In genomic region chr12:32870815-32871214, GRCm38 (mm10) we compare ENCODE assay signal across 27 mouse cellular contexts.
"Had no signal": no experiment of that assay in that cellular context is flagged by ENCODE, and none has a peak within 500 bp of the region (broad histone marks: within the 10 kb centered on the region; RNA-seq: fewer than 3 reads in every experiment).

No protein-coding gene starts in this region.

- H3K9me3 ChIP-seq: embryonic facial prominence, embryonic 10.5 days; embryonic facial prominence, embryonic 12.5 days; embryonic facial prominence, embryonic 13.5 days; embryonic facial prominence, embryonic 15.5 days; forebrain, embryonic 10.5 days; forebrain, embryonic 12.5 days; forebrain, embryonic 13.5 days; forebrain, embryonic 15.5 days had no signal

- H3K27me3 ChIP-seq: embryonic facial prominence, embryonic 12.5 days; embryonic facial prominence, embryonic 13.5 days; embryonic facial prominence, embryonic 15.5 days; forebrain, embryonic 12.5 days; forebrain, embryonic 13.5 days; forebrain, embryonic 15.5 days had no signal

- H3K9ac ChIP-seq: embryonic facial prominence, embryonic 12.5 days; embryonic facial prominence, embryonic 13.5 days; embryonic facial prominence, embryonic 15.5 days; forebrain, embryonic 12.5 days; forebrain, embryonic 13.5 days; forebrain, embryonic 15.5 days; forebrain, postnatal 0 days had no signal

- H3K36me3 ChIP-seq: embryonic facial prominence, embryonic 10.5 days; embryonic facial prominence, embryonic 12.5 days; embryonic facial prominence, embryonic 13.5 days; embryonic facial prominence, embryonic 15.5 days; forebrain, embryonic 10.5 days; forebrain, embryonic 12.5 days; forebrain, embryonic 15.5 days had no signal

- ATAC-seq: forebrain, embryonic 13.5 days; forebrain, embryonic 14.5 days; forebrain, embryonic 15.5 days; forebrain, embryonic 16.5 days; forebrain, postnatal 0 days had no signal

- H3K4me2 ChIP-seq: embryonic facial prominence, embryonic 12.5 days; embryonic facial prominence, embryonic 13.5 days; embryonic facial prominence, embryonic 15.5 days; forebrain, embryonic 12.5 days; forebrain, embryonic 13.5 days; forebrain, embryonic 15.5 days had no signal

- H3K4me1 ChIP-seq: embryonic facial prominence, embryonic 10.5 days; embryonic facial prominence, embryonic 12.5 days; embryonic facial prominence, embryonic 13.5 days; embryonic facial prominence, embryonic 15.5 days; forebrain, embryonic 10.5 days; forebrain, embryonic 12.5 days; forebrain, embryonic 13.5 days; forebrain, embryonic 15.5 days had no signal

- H3K4me3 ChIP-seq: embryonic facial prominence, embryonic 10.5 days; embryonic facial prominence, embryonic 12.5 days; embryonic facial prominence, embryonic 13.5 days; embryonic facial prominence, embryonic 15.5 days; erythroblast, embryonic 14.5 days; forebrain, embryonic 10.5 days; forebrain, embryonic 12.5 days; forebrain, embryonic 13.5 days; forebrain, embryonic 15.5 days; gastrocnemius, adult 2 months; heart, adult 2 months had no signal

- DNase-seq: cerebellum, adult 8-10 months; cerebellum, adult 9-10 months; cerebellum, adult 9-11 months; cerebellum, postnatal 10 days; cerebellum, postnatal 14 days; cerebellum, postnatal 25 days; cerebellum, postnatal 36 days; embryo, embryonic 11 days; forebrain, postnatal 0 days; gastrocnemius, adult 2 months; gastrocnemius, postnatal 10 days; gastrocnemius, postnatal 14 days; gastrocnemius, postnatal 25 days; gastrocnemius, postnatal 36 days; heart, adult 18-20 months; heart, adult 2 months had no signal

- H3K27ac ChIP-seq: embryonic facial prominence, embryonic 10.5 days; embryonic facial prominence, embryonic 12.5 days; embryonic facial prominence, embryonic 13.5 days; embryonic facial prominence, embryonic 15.5 days; forebrain, embryonic 10.5 days; forebrain, embryonic 12.5 days; forebrain, embryonic 13.5 days; forebrain, embryonic 15.5 days; gastrocnemius, adult 2 months; heart, adult 2 months had no signal
